Mouse (Mus musculus) fibroblast of lung, adult 2 months (primary cell): Measurements from ENCODE around the gene Neurl4.
"Not testable (repeated sequence)": the region's sequence is repeated elsewhere in the genome, so short reads cannot be mapped to it uniquely, and the experiment has no call there.

ENCODE experiments used
- DNase-seq: peaks from one replicate; pipeline ENCODE4 v3.0.0-alpha.2; 2011; ENCODE audit warnings: low read depth

The Neurl4 gene

GRCm38 (mm10) chr11:69900471-69901405, at the start of gene Neurl4, which contains the start of gene 2810408A11Rik:
Gene Neurl4 (plus strand): TSS chr11:69901072.
Gene 2810408A11Rik (minus strand): TSS chr11:69900987.
- peak; percentile 82 for DNase-seq

DNA sequence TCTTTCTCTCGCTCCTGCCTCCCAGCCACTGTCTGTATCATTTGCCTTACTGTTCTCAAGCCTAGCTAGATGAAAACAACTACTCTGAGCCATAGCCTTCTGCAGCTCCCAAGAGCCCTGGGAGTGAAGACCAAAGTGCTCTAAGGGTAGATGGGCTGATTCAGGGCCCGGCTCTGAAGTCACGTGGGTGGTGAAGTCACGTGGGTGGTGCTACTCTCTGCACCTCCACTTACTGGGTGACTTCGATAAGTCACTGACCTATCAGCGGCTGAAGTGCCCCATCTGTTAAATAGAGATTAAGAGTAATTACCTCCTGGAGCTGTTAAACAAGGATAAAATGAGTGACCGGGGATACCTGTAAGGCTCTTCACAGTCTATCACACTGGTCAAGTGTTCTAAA, 46.9 kb upstream of the Neurl4 start:
- DNase-seq: no peak

- no peak for DNase-seq
These were observed 46.2 kb upstream of the Neurl4 start for GRCm38 (mm10) chr11:69854680-69855079.

DNA sequence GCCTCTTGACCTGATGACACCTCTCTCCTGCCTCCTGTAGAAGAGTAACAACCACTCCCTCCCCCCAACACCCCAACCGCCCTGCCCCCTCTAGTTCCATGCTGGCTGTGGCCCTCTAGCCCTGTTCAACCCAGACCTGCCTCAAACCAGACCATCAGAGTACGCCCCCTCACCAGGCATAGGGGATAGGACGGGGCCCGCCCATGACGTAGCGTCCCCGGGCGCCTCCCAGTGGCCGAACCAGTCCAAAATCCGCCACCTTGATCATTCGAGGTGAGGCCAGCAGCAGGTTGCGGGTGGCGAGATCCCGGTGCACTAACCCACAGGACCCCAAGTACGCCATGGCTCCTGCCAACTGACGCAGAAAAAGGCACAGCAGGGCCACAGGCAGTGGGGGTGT, 45.5 kb upstream of the Neurl4 start:
- no peak for DNase-seq

DNA sequence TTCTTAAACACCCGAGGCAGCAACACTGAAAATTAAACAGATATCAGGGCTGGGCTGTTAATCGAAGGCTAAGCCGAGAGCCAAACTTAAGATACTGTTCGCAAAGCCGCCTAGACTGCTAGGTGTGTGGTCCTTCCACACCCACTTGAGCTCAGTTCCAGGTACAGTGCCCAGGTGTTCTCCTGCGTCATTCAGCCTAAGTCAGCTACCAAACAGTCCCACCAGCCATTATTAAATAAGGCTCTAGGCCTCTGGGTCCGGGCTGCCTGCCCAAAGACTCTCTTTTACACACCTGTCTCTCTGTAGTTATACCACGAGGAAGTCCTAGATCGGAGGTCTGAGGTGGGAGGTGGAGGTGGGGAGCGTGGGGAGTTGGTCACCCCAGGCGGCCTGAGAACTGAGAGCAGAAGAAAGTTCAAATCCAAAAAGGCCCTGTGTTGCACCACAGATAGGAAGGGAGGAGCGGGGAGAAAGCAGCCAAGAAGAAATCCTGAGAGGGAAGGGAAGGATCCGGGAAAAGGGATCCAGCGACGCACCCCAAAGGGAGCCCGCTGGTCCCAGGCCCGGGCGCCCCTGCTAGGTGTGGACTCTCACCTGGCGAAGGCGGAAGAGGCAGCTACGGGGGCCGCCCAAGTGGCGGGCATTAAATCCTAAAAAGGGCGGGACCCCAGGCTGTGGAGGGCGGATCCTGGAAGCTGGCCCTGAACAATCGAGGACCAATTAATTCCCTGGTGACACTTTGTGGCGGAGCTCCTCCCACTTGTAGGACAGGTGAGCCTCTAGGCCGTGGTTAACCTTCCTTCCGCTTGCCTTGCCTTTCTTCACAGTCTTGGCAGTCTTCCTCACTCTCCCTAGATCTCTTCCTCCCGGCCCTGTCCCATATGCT, 42.5 kb upstream of the Neurl4 start, which contains the start of gene Tnk1:
TSS of gene Tnk1 (minus strand) at position 618 of the 886 bp plus-strand sequence.
- DNase-seq: no peak

GRCm38 (mm10) chr11:69863729-69864128, 37.1 kb upstream of the Neurl4 start:
- not testable (repeated sequence) for DNase-seq

DNA sequence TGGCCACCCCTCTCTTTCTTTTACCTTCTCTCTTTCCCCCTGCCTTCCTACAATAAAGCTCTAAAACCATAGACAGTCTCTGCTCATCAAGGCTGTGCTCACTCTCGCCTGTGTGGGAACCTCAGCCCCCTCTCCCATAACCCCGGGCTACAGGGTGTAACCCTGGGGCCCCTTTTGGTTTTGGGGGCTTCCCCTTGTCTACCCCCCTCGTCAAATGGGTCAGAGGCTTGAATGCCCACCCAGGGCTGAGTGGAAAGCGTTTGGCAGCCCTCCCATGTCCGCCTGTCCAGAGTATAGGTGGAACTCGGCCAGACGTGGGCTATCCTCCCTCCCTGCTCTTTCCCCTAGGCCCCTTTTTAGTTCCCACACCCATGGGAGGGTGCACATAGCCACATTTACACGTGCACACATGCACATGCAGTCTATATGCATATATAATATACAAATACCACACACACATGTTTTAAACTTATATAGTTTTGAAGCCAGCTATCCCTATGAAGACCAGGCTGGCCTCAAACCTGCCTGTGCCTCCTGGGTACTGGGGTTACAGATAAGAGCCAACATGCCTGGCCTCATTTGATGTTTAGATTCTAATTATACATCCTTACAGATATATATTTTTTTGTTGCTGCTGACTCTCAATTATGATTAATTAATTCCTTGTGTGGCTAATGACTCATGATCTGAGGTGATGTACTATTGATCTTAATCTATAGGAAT, 36.6 kb upstream of the Neurl4 start:
- no peak for DNase-seq

DNA sequence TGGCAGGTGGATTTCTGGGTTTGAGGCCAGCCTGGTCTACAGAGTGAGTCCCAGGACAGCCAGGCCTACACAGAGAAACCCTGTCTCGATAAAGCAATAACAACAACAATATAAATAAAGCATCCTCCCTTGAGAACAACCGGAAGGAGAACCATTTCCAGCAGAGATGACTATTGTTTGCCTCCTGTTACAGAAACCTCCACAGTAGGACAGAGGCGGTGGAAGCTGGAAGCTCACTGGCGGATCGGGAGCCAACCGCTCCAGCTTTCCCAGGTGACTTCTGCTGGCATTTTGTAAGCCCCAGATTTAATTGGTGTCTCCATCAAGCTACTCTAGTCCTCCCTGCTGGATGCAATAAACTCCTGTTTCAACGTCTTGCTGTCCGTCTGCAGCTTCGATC, 35.3 kb upstream of the Neurl4 start:
- no peak for DNase-seq

DNA sequence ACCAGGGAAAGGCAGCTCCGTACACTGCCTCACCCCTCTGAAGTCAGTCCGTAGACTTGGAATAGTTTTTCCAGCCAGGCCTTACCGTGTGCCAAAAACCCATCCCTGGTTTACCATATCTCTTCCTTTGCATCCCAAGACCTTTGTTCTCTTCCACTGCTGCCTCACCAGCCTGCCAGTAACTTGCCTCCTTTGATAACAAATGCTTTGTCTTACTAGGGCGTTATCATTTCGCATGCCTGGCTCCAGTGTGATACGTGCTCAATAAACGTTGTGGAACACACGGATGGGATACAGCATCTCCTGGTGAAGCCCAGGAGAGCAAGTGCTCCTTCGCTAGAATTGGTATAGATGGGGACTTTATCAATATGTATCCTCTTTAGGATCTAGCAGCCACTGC, 33.5 kb upstream of the Neurl4 start:
- DNase-seq: no peak

- no peak for DNase-seq
These were observed 30.4 kb upstream of the Neurl4 start for GRCm38 (mm10) chr11:69870289-69871069.

- no peak for DNase-seq
These were observed 29.1 kb upstream of the Neurl4 start for GRCm38 (mm10) chr11:69871822-69872221.

DNA sequence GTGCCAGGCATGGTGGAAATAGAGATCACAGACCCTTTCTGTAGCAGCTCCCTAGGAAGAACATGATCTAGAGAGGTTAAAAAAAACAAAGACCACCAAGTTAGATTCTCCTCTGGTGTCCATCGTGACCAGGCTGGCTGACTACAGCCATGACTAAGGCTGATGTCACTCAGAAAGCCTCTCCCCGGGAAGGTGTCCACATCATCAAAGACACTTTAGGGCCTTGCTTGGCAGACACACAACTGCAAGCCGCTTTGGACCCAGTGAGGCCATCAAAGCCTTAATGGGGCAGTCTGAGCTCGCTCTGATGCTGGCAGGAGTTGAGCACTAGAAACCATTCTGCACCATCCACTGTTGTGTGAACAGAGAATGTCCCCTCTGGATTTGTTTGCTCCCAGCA, 28.4 kb upstream of the Neurl4 start:
- no peak for DNase-seq

DNA sequence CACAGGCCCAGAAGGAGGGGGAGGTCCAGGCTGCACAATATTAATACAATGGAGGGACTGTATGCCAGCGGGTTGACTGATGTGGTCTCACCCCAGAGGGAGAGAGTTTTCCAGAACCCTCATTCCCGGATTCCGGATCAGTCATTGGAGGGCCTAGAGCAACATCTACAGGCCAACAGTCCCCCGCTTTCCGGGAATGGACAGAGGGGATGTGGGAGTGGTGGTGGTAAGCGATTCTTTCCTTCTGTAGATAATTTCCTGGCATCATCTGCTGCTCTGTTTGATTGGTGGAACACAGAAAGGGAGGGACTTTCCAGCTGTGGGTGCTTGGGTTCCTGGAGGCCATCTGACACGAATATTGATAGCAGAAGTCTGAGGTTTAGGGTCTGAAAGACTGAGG, 24.7 kb upstream of the Neurl4 start:
- peak; percentile 62 for DNase-seq

- DNase-seq: peak; percentile 84
These were observed 24.0 kb upstream of the Neurl4 start for GRCm38 (mm10) chr11:69876867-69877266.

DNA sequence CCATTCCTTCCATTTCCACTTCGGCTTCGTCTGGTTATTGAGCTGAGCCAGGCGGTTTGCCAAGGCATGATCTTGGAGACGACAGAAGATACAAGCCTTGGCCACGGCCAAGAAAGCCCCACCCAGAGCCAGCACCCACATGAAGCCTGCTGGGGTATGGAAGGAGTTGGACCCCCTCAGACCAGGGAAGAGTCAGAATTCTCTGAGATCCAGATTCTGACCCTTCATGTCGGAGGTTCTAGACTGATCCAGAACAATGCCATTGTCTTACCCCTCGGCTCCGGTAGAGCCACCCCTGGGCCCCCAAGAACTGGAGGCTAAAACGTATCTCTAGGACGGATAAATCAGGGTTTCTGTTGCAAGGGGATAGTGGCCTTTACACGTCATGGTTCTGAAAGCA, 23.0 kb upstream of the Neurl4 start, which contains the start of gene Tmem95:
TSS of gene Tmem95 (minus strand) at position 141 of the 400 bp plus-strand sequence.
- DNase-seq: no peak

GRCm38 (mm10) chr11:69878399-69878798, 22.5 kb upstream of the Neurl4 start:
- DNase-seq: no peak

GRCm38 (mm10) chr11:69878952-69879351, 21.9 kb upstream of the Neurl4 start:
- DNase-seq: no peak

GRCm38 (mm10) chr11:69879711-69880110, 21.2 kb upstream of the Neurl4 start:
- DNase-seq: no peak

- DNase-seq: peak; percentile 77
These were observed 20.4 kb upstream of the Neurl4 start for GRCm38 (mm10) chr11:69880506-69880852.

- DNase-seq: peak; percentile 89
These were observed 19.8 kb upstream of the Neurl4 start, which contains the start of gene Kctd11 for GRCm38 (mm10) chr11:69880853-69881603. Gene Kctd11 (minus strand): TSS chr11:69881406.
